Mouse (Mus musculus): ENCODE measurements around the gene H2-T22. TPM values are rescaled to one million over a fixed set of nuclear protein-coding genes. Genes with fewer than 3 reads are reported as not detected.

H2-T22 gene
- polyA plus RNA-seq, 1 experiment = 0.14 TPM

GRCm38 (mm10) chr17:36000349-36000748 lies 42.2 kb downstream of the H2-T22 start:
- H3K9me3 ChIP-seq (ENCODE audit: control insufficient read depth, low read length) = peaks cover 31% of the 10 kb centered on the region
- H3K4me1 ChIP-seq (ENCODE audit: control insufficient read depth) = peaks cover 85% of the 10 kb centered on the region
- no peak for TF ChIP-seq TAL1 (IDR thresholded peaks at IDR 0.05; ENCODE audit: low read length)
- TF ChIP-seq GATA1 (IDR thresholded peaks at IDR 0.05; ENCODE audit: low read length) = no peak
- H3K27me3 ChIP-seq (ENCODE audit: control insufficient read depth) = no peaks in the 10 kb centered on the region
- H3K36me3 ChIP-seq (ENCODE audit: control insufficient read depth) = peaks cover 61% of the 10 kb centered on the region
- peak overlapping the region; percentile 69 for H3K4me3 ChIP-seq (replicated peaks)

- Histone ChIP-seq H3K4me1 (ENCODE audit: control insufficient read depth) (peaks cover 87% of the 10 kb centered on the region), H3K27me3 (ENCODE audit: control insufficient read depth) (no peaks in the 10 kb centered on the region), H3K9me3 (ENCODE audit: control insufficient read depth, low read length) (peaks cover 31% of the 10 kb centered on the region), H3K4me3 (replicated peaks) (peak overlapping the region; percentile 69), H3K36me3 (ENCODE audit: control insufficient read depth) (peaks cover 51% of the 10 kb centered on the region)
- TF ChIP-seq GATA1 (IDR thresholded peaks at IDR 0.05; ENCODE audit: low read length) (no peak), TAL1 (IDR thresholded peaks at IDR 0.05; ENCODE audit: low read length) (no peak)
Observed at GRCm38 (mm10) chr17:35999356-35999755, 43.2 kb downstream of the H2-T22 start.

GRCm38 (mm10) chr17:35998545-35999305 lies 43.8 kb downstream of the H2-T22 start:
- peaks cover 31% of the 10 kb centered on the region for H3K9me3 ChIP-seq (ENCODE audit: control insufficient read depth, low read length)
- H3K36me3 ChIP-seq (ENCODE audit: control insufficient read depth) = peaks cover 45% of the 10 kb centered on the region
- H3K4me1 ChIP-seq (ENCODE audit: control insufficient read depth) = peaks cover 86% of the 10 kb centered on the region
- H3K27me3 ChIP-seq (ENCODE audit: control insufficient read depth) = no peaks in the 10 kb centered on the region
- TF ChIP-seq GATA1 (IDR thresholded peaks at IDR 0.05; ENCODE audit: low read length) = no peak
- TF ChIP-seq TAL1 (IDR thresholded peaks at IDR 0.05; ENCODE audit: low read length) = no peak
- peak overlapping the region; percentile 69 for H3K4me3 ChIP-seq (replicated peaks)

- peaks cover 88% of the 10 kb centered on the region for H3K4me1 ChIP-seq (ENCODE audit: control insufficient read depth)
- peaks cover 36% of the 10 kb centered on the region for H3K36me3 ChIP-seq (ENCODE audit: control insufficient read depth)
- H3K4me3 ChIP-seq (replicated peaks) = peak overlapping the region; percentile 69
- TF ChIP-seq TAL1 (IDR thresholded peaks at IDR 0.05; ENCODE audit: low read length) (no peak), GATA1 (IDR thresholded peaks at IDR 0.05; ENCODE audit: low read length) (no peak)
- H3K9me3 ChIP-seq (ENCODE audit: control insufficient read depth, low read length) = peaks cover 26% of the 10 kb centered on the region
- H3K27me3 ChIP-seq (ENCODE audit: control insufficient read depth) = no peaks in the 10 kb centered on the region
Observed at GRCm38 (mm10) chr17:35997713-35998510, 44.6 kb downstream of the H2-T22 start.

DNA sequence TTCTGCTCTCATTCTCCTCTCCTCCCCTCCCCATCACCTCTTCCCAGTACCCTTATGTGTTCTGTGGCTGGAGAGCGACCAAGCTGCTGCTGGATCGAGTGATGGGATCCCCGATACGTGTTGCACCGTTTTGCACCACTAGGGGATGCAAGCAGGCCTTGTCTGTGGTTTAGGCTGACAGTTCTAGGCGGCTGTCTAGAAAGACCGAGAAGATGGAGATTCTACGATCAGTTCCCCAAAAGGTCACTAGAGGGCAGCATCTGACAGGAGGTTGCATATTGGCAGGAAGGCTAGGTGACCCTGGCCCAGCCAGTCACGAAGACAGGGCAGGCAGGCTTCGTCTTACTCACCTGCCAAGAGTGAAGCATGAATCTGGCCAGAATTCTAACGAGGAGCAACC lies 45.6 kb downstream of the H2-T22 start:
- Histone ChIP-seq H3K4me1 (ENCODE audit: control insufficient read depth) (peaks cover 83% of the 10 kb centered on the region), H3K36me3 (ENCODE audit: control insufficient read depth) (peaks cover 27% of the 10 kb centered on the region), H3K4me3 (replicated peaks) (peak overlapping the region; percentile 69), H3K27me3 (ENCODE audit: control insufficient read depth) (no peaks in the 10 kb centered on the region), H3K9me3 (ENCODE audit: control insufficient read depth, low read length) (peaks cover 16% of the 10 kb centered on the region)
- TF ChIP-seq GATA1 (IDR thresholded peaks at IDR 0.05; ENCODE audit: low read length) (no peak), TAL1 (IDR thresholded peaks at IDR 0.05; ENCODE audit: low read length) (no peak)

DNA sequence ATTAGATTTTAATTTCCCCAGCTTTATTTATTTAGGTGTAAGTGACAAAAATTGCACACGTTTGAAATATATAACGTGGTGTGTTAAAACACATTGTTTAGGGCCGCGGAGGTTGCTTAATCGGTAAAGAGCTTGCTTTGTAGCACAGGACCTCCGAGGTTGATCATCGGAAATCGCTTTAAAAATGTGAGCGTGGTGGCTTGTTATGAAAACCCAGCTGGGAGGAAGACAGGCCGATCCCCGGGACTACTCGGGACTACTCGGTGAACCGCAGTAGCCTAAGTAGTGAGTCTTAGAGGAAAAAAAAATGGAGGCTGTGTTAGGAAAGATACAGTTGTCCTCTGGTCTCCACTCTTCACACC lies 47.7 kb downstream of the H2-T22 start:
- TF ChIP-seq TAL1 (IDR thresholded peaks at IDR 0.05; ENCODE audit: low read length) = no peak
- no peak for TF ChIP-seq GATA1 (IDR thresholded peaks at IDR 0.05; ENCODE audit: low read length)
- Histone ChIP-seq H3K36me3 (ENCODE audit: control insufficient read depth) (peaks cover 11% of the 10 kb centered on the region), H3K9me3 (ENCODE audit: control insufficient read depth, low read length) (peaks cover under 1% of the 10 kb centered on the region; the same call in 1 of the 2 replicates), H3K4me1 (ENCODE audit: control insufficient read depth) (peaks cover 65% of the 10 kb centered on the region), H3K27me3 (ENCODE audit: control insufficient read depth) (no peaks in the 10 kb centered on the region), H3K4me3 (replicated peaks) (peak overlapping the region; percentile 83)

DNA sequence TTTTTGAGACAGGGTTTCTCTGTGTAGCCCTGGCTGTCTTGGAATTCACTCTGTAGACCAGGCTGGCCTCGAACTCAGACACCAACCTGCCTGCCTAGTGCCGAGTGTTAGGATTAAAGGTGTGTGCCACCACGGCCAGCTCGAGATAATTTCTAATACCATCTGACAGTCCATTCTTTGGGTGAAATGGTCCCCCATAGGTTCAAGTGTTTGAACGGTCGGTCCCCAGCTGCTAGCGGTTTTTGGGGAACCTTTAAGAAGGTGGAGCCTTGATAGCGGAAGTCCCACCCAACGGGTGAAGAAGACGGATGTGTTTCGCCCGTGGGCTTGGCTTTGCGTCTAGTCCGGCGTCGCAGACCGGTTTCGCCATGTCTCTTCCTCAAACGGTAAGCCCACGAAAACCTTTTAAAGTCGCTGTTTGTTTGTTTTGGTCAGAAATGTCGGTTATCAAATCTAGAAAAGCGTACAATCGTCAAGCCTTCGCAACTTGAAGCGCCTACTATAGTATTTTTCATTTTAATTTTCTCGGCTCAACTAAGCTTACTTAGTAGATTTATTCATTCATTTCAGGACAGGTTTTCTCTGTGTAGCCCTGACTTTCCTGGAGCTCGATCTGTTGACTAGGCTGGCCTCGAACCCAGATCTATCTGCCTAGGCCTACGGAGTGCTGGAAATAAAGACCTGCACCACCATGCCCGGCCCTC lies 48.2 kb downstream of the H2-T22 start:
- Histone ChIP-seq H3K9me3 (ENCODE audit: control insufficient read depth, low read length) (no peaks in the 10 kb centered on the region), H3K4me3 (replicated peaks) (peak overlapping the region; percentile 83), H3K4me1 (ENCODE audit: control insufficient read depth) (peaks cover 61% of the 10 kb centered on the region), H3K27me3 (ENCODE audit: control insufficient read depth) (no peaks in the 10 kb centered on the region), H3K36me3 (ENCODE audit: control insufficient read depth) (peaks cover 6% of the 10 kb centered on the region)
- TF ChIP-seq GATA1 (IDR thresholded peaks at IDR 0.05; ENCODE audit: low read length) (no peak), TAL1 (IDR thresholded peaks at IDR 0.05; ENCODE audit: low read length) (no peak)

DNA sequence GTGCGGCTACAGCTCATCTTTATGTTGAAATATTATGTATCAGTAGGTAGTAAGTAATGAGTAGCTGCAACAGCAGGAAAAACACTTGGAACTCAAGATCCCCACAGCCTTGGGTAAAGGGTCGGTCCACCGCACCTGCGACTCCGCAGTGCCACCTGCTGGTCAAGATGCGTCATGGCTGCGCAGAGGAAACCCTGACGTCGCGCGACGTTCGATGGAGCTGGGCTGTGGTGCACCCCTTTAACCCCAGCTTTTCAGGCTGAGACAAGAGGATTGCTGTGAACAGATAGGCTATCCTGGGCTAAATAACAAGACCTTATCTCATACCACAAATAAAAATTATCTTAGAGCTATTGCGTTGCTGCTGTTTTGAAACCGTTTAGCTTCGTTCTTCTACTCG lies 48.9 kb downstream of the H2-T22 start:
- H3K27me3 ChIP-seq (ENCODE audit: control insufficient read depth) = no peaks in the 10 kb centered on the region
- TF ChIP-seq TAL1 (IDR thresholded peaks at IDR 0.05; ENCODE audit: low read length) (no peak), GATA1 (IDR thresholded peaks at IDR 0.05; ENCODE audit: low read length) (no peak)

DNA sequence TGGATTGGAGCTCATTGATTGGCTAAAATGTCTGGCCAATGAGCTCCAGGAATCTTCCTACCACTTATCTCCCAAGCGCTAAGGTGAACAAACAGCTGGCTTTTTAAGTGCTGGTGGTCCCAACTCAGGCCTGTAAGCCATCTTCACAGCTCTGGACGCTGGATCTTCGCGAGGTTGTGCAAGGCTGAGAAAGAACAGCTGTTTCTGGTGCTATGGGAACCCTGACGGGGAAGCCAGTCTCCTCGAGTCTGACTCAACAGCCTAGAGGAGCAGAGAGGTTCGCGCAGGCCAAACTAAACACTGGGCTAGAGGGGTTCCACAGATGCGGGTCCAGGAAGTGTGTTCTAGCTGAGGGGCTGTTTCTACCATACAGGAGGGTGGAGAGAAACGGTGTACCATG lies 50.8 kb downstream of the H2-T22 start:
- no peaks in the 10 kb centered on the region for H3K9me3 ChIP-seq (ENCODE audit: control insufficient read depth, low read length)
- H3K27me3 ChIP-seq (ENCODE audit: control insufficient read depth) = no peaks in the 10 kb centered on the region
- peaks cover 12% of the 10 kb centered on the region for H3K36me3 ChIP-seq (ENCODE audit: control insufficient read depth)
- no peak for TF ChIP-seq TAL1 (IDR thresholded peaks at IDR 0.05; ENCODE audit: low read length)
- TF ChIP-seq GATA1 (IDR thresholded peaks at IDR 0.05; ENCODE audit: low read length) = no peak
- peaks cover 40% of the 10 kb centered on the region for H3K4me1 ChIP-seq (ENCODE audit: control insufficient read depth)
- no peak overlapping the region for H3K4me3 ChIP-seq (replicated peaks)

More for the DNA sequence above, 48.9 kb downstream of the H2-T22 start:
- Histone ChIP-seq H3K4me1 (ENCODE audit: control insufficient read depth) (peaks cover 54% of the 10 kb centered on the region), H3K4me3 (replicated peaks) (peak overlapping the region; percentile 83), H3K36me3 (ENCODE audit: control insufficient read depth) (peaks cover 2% of the 10 kb centered on the region; the same call in 1 of the 2 replicates), H3K9me3 (ENCODE audit: control insufficient read depth, low read length) (no peaks in the 10 kb centered on the region)

Other genes starting within 250 kb of the H2-T22 start
- gene Ier3, start 221.1 kb downstream of the H2-T22 start, polyA plus RNA-seq (2012) = 14.0 and 14.8 TPM in 2 replicates
- 8.2 and 11.6 TPM in 2 replicates for gene Flot1, start 219.5 kb downstream of the H2-T22 start, polyA plus RNA-seq (2012)
- gene Tubb5, start 204.4 kb downstream of the H2-T22 start, polyA plus RNA-seq (2012) = 56.9 and 99.3 TPM in 2 replicates
- 0.91 and 1.1 TPM in 2 replicates for gene Mdc1, start 201.2 kb downstream of the H2-T22 start, polyA plus RNA-seq (2012)
- 1.7 and 2.8 TPM in 2 replicates for gene Nrm, start 181.4 kb downstream of the H2-T22 start, polyA plus RNA-seq (2012)
- 0.31 and 0.37 TPM in 2 replicates for gene Ppp1r18, start 177.2 kb downstream of the H2-T22 start, polyA plus RNA-seq (2012)
- 5.0 and 5.2 TPM in 2 replicates for gene Dhx16, start 162.9 kb downstream of the H2-T22 start, polyA plus RNA-seq (2012)
- 6.9 and 7.1 TPM in 2 replicates for gene 2310061I04Rik, start 145.3 kb downstream of the H2-T22 start, polyA plus RNA-seq (2012)
- gene Atat1, start 132.7 kb downstream of the H2-T22 start, polyA plus RNA-seq (2012) = 1.1 and 1.6 TPM in 2 replicates
- 0.45 and 0.85 TPM in 2 replicates for gene Mrps18b, start 126.4 kb downstream of the H2-T22 start, polyA plus RNA-seq (2012)
- 5.4 and 6.3 TPM in 2 replicates for gene Ppp1r10, start 126.3 kb downstream of the H2-T22 start, polyA plus RNA-seq (2012)
- 14.0 and 24.6 TPM in 2 replicates for gene Abcf1, start 73.0 kb downstream of the H2-T22 start, polyA plus RNA-seq (2012)
- 1.5 and 1.9 TPM in 2 replicates for gene Gnl1, start 62.9 kb downstream of the H2-T22 start, polyA plus RNA-seq (2012)
- gene Prr3, start 62.5 kb downstream of the H2-T22 start, polyA plus RNA-seq (2012) = 0.18 and 0.30 TPM in 2 replicates
- gene H2-T24, start 22.2 kb downstream of the H2-T22 start, polyA plus RNA-seq (2012) = 0.91 and 0.98 TPM in 2 replicates
- 3.7 and 5.0 TPM in 2 replicates for gene H2-T23, start 9.9 kb downstream of the H2-T22 start, polyA plus RNA-seq (2012)
- not detected in 2 replicates for gene Gm6034, start 214 bp upstream of the H2-T22 start, polyA plus RNA-seq (2012)
- gene Gm11127, start 15.6 kb upstream of the H2-T22 start, polyA plus RNA-seq (2012) = 0.07 TPM in 1 of 2 replicates, not detected in the other
- gene Gm19684, start 78.9 kb upstream of the H2-T22 start, polyA plus RNA-seq (2012) = not detected in 2 replicates
- gene Gm7030, start 86.7 kb upstream of the H2-T22 start, polyA plus RNA-seq (2012) = 0.08 TPM in 1 of 2 replicates, not detected in the other
- gene Gm8909, start 125.8 kb upstream of the H2-T22 start, polyA plus RNA-seq (2012) = not detected in 2 replicates
- gene H2-T3, start 147.5 kb upstream of the H2-T22 start, polyA plus RNA-seq (2012) = not detected in 2 replicates
- 13.4 and 19.7 TPM in 2 replicates for gene Rpp21, start 215.3 kb upstream of the H2-T22 start, polyA plus RNA-seq (2012)
- 0.67 and 0.87 TPM in 2 replicates for gene Trim39, start 229.5 kb upstream of the H2-T22 start, polyA plus RNA-seq (2012)
- gene H2-M10.2, start 243.7 kb upstream of the H2-T22 start, polyA plus RNA-seq (2012) = not detected in 2 replicates